Mouse (Mus musculus) testis, adult 2 months (tissue): ENCODE results near the gene Gm11096. TPM values are rescaled to one million over a fixed set of nuclear protein-coding genes. Genes with fewer than 3 reads are reported as not detected.

ENCODE experiments used
- H3K27ac ChIP-seq: fragments of 200-500 bp; 2 replicates; pipeline ENCODE4 v1.5.1; 2012; ENCODE audit warnings: low read depth, low read length; ENCODE audit not compliant: control insufficient read depth, insufficient read depth
- H3K27me3 ChIP-seq: fragments of 200-500 bp; 2 replicates; pipeline ENCODE4 v1.6.1; 2012; ENCODE audit warnings: mild to moderate bottlenecking, low read length, moderate library complexity; ENCODE audit not compliant: control insufficient read depth, insufficient read depth
- H3K36me3 ChIP-seq: fragments of 200-500 bp; 2 replicates; pipeline ENCODE4 v1.6.1; 2012; ENCODE audit warnings: mild to moderate bottlenecking, low read length; ENCODE audit not compliant: control insufficient read depth, insufficient read depth
- H3K4me1 ChIP-seq: fragments of 200-500 bp; 2 replicates; pipeline ENCODE4 v1.6.1; 2012; ENCODE audit warnings: low read length; ENCODE audit not compliant: control insufficient read depth, insufficient read depth
- H3K4me3 ChIP-seq: fragments of 200-500 bp; 2 replicates; pipeline ENCODE4 v1.5.1; 2012; ENCODE audit warnings: low read depth, mild to moderate bottlenecking, low read length, moderate library complexity, mixed read lengths; ENCODE audit not compliant: control insufficient read depth
- CTCF ChIP-seq: fragments of 200-500 bp; IDR thresholded peaks from 2 replicates; pipeline ENCODE4 v1.5.1; 2012; ENCODE audit warnings: low read depth, mild to moderate bottlenecking, inconsistent platforms, low read length, moderate library complexity; ENCODE audit not compliant: control insufficient read depth, insufficient read depth, insufficient replicate concordance
- POLR2A ChIP-seq: fragments of 200-500 bp; IDR thresholded peaks from 2 replicates; pipeline ENCODE4 v1.6.1; 2012; ENCODE audit warnings: low read depth, mild to moderate bottlenecking, inconsistent platforms, low read length, moderate library complexity; ENCODE audit not compliant: control insufficient read depth
- polyA plus RNA-seq: library from polyadenylated mRNA; depleted of rRNA; stranded (reverse); fragments of >200 nt; gene quantifications from 2 replicates; pipeline ENCODE4 v1.2.3, GENCODE M21; 2012

Gene Gm11096
- polyA plus RNA-seq, 1 experiment, result not detected

DNA sequence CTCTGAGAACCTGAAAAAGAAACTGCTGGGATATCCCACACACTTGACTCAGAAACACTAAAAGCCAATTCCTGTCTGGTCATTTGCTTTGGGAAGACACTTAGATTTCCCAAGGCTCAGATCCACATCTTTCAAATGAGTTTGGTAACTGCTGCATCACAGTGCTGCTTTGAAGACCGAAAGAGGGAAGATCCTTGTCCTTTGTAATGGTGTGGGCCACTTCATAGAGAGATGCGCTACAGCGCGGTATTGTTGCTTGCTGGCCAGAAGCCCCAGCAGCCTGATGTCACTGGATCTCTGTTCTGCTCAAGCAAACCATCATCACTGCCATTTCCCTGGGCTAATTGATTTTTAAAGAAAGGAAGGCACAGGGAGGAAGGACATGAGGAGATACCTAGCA, 28.8 kb upstream of the Gm11096 start:
- Histone ChIP-seq H3K36me3 (no peaks in the 10 kb centered on the region), H3K27ac (no peak overlapping the region), H3K4me3 (no peak overlapping the region), H3K27me3 (no peaks in the 10 kb centered on the region), H3K4me1 (no peaks in the 10 kb centered on the region)
- TF ChIP-seq CTCF (no peak), POLR2A (no peak)

DNA sequence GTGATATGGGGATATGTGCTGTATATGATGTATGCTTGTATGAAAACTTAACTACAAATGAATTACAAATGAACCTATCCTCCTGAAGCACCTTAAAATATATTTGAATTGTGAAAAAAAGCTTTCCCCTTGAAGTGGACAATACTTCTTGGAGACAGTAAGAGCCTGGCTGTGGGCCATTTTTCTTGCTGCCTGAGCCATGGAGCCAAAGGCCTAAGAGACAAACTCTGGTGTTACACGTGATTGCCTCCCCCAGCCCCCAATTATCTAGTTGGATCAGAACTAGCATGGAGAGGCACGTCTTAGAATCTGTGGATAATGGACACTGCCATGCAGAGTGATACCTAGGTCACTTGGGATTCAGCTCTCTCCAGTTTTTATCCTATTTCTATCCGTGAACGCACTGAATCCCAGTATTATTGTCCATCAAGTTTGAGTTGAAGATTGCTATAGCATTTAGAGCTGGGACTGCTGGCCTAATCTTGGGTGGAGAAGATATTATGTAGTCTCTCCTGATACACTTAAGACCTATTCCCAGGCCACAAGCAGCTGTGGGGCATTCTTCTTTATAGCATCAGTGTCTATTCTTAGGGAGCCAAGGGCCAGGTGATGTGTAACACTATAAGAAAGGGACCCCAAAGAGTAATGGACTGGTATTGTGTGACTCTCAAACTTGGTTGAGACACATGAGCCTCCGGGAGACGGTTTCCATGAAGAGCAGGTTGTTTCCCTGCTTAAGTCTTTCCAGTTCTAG, 25.0 kb upstream of the Gm11096 start:
- TF ChIP-seq POLR2A, result no peak
- no peak for TF ChIP-seq CTCF
- no peaks in the 10 kb centered on the region for H3K36me3 ChIP-seq
- H3K27ac ChIP-seq, result no peak overlapping the region
- no peak overlapping the region for H3K4me3 ChIP-seq
- peaks cover 4% of the 10 kb centered on the region; the same call in 1 of the 2 replicates for H3K4me1 ChIP-seq
- H3K27me3 ChIP-seq, result no peaks in the 10 kb centered on the region

DNA sequence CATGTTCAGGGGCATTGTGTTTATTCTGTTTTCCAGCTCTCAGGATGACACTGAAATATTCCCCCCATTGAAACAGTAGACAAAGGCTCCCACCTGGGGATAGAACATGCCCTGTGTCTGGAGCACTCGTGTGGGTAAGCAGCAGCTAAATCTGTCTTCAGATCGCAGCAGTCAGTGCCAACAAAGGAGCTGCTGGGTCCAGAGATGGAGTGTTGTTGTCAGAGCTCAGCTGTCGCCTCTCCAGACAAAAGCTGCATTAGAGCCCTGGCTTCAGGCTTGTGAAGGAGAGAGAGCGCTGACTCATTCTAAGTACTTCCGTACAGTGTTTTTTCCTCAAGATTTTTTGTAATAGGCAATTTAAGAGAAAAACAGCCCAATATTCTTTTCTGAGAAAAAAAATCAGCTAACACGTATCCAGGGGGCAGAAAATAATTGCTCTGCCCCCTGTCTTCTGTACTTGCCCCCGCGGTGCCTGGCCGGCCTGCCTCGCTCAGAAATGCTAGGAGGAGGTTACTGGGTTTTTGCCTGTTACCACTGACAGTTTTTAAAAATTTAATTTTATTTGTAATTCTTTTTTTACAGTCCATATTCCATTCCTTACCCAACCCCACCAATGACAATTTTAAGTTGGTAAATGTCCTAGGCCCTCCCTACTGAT, 21.6 kb upstream of the Gm11096 start:
- Histone ChIP-seq H3K27ac (no peak overlapping the region), H3K4me1 (peaks cover 4% of the 10 kb centered on the region; the same call in 1 of the 2 replicates)
- TF ChIP-seq POLR2A (no peak), CTCF (no peak)

DNA sequence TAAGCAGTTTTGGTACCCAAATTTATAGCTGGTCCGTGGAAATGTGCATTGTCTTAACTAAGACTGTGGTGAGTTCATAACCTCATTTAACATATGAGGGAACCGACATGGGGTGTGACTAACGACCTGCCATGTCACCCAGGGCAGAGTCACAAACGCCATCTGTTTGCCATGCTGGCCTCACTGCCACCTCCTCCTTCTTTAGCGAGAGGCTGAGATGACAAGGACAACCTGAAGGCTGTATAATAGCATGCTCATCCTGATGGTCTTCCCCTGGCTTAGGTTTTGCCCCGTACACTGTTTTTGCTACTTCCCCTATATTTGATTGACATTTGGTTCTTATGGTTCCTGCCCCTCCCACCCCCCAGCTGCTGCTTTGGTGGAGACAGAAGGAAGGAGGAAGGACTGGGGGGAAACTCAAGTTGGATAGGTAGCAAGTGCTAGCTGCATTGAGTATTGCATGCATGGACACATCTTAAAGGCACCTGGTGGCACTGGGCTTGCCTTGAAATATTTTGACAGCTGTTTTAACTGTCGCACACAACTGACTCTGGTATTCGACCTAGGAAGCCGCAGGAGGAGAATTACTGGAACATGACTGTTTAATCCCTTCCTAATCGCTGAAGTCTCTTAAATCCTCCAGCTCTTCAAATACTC, 17.2 kb upstream of the Gm11096 start:
- Histone ChIP-seq H3K27ac (no peak overlapping the region), H3K36me3 (no peaks in the 10 kb centered on the region), H3K27me3 (no peaks in the 10 kb centered on the region), H3K4me3 (no peak overlapping the region), H3K4me1 (no peaks in the 10 kb centered on the region)
- no peak for TF ChIP-seq POLR2A
- no peak for TF ChIP-seq CTCF

More for the DNA sequence above, 21.6 kb upstream of the Gm11096 start:
- Histone ChIP-seq H3K27me3 (no peaks in the 10 kb centered on the region), H3K4me3 (no peak overlapping the region), H3K36me3 (no peaks in the 10 kb centered on the region)

DNA sequence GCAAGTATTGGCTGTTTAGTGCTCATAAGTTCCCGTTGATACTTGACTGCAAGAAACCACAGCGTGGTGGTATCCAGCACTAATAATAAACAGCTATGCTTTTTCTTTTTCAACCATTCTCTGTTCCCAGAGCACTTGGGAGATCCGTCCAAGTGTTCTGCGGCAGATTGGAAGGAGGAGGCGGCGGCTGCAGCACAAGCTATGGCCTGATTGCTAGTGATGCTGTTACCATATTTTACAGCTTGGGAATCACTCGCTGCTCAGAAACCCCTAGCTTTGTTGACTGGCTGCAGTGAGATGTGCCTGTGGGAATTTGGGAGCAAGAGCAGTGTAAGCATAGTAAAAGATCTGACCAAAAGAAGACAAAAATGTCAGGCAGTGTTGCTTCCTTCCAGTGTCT, 14.3 kb upstream of the Gm11096 start:
- H3K36me3 ChIP-seq, result no peaks in the 10 kb centered on the region
- TF ChIP-seq POLR2A (no peak), CTCF (no peak)
- H3K27me3 ChIP-seq, result no peaks in the 10 kb centered on the region
- no peak overlapping the region for H3K4me3 ChIP-seq
- no peak overlapping the region for H3K27ac ChIP-seq
- no peaks in the 10 kb centered on the region for H3K4me1 ChIP-seq

DNA sequence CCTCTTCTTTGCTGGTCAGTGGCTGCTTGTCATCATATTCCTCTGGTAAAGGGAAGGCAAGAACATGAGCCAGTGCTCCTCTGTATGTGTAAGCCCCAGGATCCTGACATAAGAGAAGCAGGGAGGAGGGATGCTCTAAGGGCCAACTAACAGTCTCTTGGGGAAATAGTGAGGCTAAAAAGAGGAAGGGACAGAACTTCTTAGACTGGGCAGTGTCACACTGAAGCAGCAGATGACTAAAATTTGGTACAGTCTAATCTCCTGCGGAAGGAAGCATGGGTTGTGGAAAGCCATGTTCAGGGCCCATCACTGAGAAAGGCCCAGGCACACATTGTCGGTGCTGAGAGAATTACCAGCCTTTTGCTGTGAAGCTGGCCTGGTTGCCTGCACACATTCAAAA, 8.8 kb upstream of the Gm11096 start:
- TF ChIP-seq POLR2A (no peak), CTCF (no peak)
- H3K4me1 ChIP-seq, result no peaks in the 10 kb centered on the region
- H3K27me3 ChIP-seq, result no peaks in the 10 kb centered on the region
- no peaks in the 10 kb centered on the region for H3K36me3 ChIP-seq
- no peak overlapping the region for H3K4me3 ChIP-seq
- no peak overlapping the region for H3K27ac ChIP-seq

DNA sequence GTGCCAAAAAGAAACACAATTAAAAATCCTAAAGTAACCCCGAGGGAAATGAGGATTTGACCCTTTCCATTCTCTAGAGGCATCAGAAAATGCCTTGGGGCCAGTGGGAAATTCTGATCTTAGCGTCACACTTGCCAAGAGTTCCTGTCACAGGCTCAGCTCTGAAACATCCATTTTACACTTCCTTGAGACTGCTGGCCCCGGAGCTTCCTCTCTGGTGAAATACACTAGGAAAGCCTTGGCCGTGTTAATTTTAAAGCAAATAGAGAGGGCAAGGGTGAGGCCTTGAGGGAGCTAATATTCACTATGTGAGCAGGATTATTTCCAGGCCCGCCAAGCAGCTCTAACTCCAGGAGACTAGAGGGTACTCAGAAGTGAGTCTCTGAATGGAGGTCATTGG, 8.4 kb upstream of the Gm11096 start:
- H3K4me1 ChIP-seq, result no peaks in the 10 kb centered on the region
- H3K27me3 ChIP-seq, result no peaks in the 10 kb centered on the region
- no peak overlapping the region for H3K27ac ChIP-seq

More for the DNA sequence above, 8.4 kb upstream of the Gm11096 start:
- TF ChIP-seq POLR2A (no peak), CTCF (no peak)
- H3K36me3 ChIP-seq, result no peaks in the 10 kb centered on the region
- no peak overlapping the region for H3K4me3 ChIP-seq
